Mouse (Mus musculus) cerebellum, postnatal 10 days (tissue): ENCODE data around the gene Brip1.

Experiments
- DNase-seq, 2 experiments: peaks; one replicate each; pipeline ENCODE4 v3.0.0; 2021; ENCODE audit warnings: mixed read lengths in 2 of 2

Gene Brip1

GRCm38 (mm10) chr11:86107276-86107675, 93.7 kb downstream of the Brip1 start:
- no peak for DNase-seq

DNA sequence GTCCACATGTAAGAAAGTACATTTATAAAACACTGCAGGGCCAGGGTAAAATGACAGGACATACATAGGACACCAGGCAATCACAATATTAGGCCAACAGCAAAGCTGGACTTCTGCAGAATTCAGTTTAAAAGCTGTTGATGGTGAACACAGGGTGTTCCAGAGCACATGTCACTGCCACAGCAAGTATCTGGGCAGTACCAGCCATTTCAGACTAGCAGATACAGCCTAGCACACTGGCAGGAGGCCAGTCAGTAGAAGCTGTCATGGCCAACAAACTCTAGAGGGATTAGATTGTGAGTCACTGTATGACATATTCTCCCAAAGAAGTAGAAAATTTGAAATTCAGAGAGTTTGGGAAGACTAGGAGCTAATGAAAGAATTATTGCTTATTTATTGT, 94.4 kb downstream of the Brip1 start:
- peak; percentile 23 to 35 for DNase-seq

GRCm38 (mm10) chr11:86101191-86101590, 99.8 kb downstream of the Brip1 start:
- DNase-seq: no peak

DNA sequence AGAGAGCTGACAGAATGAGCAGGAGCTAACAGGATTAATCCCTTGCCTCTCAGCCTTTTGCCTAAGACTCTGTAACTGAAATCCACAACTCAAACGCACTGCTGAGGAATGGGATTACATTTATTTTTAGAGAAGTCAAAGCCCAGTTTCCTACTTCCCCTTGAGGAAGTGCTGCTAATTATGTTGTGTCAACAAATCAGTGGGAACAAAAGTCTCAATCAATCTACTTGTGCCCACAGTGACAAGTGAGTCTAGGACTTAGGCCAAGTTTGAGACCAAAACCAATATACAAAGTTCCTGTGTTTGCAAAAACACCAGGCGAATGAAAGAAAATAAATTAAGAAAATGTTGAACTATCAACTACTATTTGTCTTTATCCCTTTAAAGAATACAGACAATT, 101.7 kb downstream of the Brip1 start:
- DNase-seq: no peak

GRCm38 (mm10) chr11:86088815-86089214, 112.2 kb downstream of the Brip1 start:
- DNase-seq: no peak

DNA sequence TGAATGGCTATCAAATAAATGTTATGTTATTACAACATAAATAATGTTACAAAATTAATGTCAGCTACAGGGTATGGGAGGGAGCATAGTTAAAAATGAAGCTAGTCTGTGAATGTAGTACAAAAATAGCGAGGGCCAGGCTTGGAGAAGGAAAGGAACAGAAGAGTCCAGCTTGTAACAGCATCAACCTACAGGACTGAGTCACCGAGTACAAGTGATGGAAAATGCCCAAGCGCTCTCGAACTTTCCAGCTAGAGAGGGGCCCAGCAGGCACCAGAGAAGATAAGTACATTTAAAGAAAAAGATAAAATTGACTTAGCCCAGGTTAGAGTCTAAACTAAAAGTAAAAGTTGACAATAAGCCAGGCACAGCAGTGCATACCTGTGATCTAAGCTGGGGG, 116.5 kb downstream of the Brip1 start:
- no peak for DNase-seq

GRCm38 (mm10) chr11:86078025-86078424, 123.0 kb downstream of the Brip1 start:
- no peak for DNase-seq

DNA sequence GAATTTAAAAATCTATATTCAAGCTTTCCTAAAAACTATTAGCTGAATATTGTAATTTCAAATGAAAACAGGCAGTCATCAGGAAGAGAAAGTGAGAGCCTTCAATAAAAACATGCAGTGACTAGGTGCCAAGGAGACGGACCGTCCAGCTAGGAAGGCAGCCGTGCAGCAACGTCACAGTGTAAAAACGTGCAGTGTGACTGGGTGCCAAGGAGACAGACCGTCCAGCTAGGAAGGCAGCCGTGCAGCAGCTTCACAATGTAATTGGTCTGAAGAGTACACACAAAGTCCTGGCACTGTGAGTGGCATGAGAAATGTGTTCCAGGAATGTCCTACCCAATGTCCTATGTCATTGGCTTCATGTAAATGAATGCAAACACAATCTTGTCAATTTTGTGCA, 124.0 kb downstream of the Brip1 start:
- peak; percentile 54 to 66 for DNase-seq

DNA sequence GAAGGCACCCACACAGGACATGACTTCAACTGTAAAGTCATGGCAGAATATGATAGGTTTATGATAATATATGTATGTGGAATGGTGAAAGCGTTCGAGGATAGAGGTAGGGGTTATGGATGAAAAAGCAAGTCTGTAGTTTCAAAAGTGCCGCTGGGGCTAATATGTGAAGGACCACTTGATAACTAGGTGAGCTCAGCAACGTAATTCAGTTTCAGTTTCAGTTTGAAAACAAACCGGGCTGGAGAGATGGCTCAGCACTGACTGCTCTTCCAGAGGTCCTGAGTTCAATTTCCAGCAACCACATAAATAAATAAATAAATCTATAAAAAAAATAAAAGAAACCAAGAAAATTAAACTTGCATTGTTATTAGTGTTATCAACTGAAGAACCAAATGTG, 124.6 kb downstream of the Brip1 start:
- DNase-seq: no peak

GRCm38 (mm10) chr11:86075371-86075770, 125.6 kb downstream of the Brip1 start:
- DNase-seq: peak in 1 of 2 experiments; percentile 10

- peak; percentile 3 to 7 for DNase-seq
These were observed 132.3 kb downstream of the Brip1 start for GRCm38 (mm10) chr11:86068651-86069050.

DNA sequence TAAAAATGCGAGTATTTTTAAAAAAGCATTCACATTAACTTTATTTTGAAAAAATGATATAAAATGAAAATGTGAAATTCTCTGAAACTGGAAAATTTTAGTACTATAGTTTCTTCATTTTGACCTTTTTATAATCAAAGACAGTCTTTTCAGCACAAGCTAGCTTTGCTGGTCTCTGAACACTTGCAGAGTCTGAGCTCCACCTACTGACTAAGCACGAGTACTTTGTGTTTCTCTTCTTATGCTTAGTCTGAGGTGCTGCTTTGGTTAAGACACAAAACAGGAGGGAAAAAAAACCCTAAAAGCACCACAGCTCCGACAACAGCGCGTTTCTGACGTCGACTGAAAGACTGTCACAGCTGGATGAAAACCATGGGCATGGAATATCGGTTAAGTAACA, 133.8 kb downstream of the Brip1 start:
- peak; percentile 12 to 18 for DNase-seq

- no peak for DNase-seq
These were observed 136.1 kb downstream of the Brip1 start for GRCm38 (mm10) chr11:86064881-86065280.

DNA sequence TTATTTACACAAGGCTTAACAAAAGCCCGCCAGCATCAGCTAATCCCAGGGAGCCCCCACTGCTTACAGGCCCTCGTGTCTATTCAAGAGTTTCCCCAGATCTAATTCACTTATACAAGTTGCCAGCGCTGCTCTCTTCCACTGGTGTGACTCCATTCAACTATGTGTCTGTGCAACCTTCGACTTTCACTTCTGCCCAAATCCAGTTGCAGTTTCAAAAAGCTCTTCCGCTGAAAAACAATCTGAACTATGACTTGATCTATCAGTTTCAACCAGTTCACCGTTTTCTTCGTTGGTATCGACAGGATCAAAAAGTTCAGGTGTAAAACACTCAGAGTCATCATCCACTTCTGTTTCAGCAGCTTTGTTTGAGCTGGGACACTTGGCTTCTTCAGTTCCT, 139.8 kb downstream of the Brip1 start:
- no peak for DNase-seq

DNA sequence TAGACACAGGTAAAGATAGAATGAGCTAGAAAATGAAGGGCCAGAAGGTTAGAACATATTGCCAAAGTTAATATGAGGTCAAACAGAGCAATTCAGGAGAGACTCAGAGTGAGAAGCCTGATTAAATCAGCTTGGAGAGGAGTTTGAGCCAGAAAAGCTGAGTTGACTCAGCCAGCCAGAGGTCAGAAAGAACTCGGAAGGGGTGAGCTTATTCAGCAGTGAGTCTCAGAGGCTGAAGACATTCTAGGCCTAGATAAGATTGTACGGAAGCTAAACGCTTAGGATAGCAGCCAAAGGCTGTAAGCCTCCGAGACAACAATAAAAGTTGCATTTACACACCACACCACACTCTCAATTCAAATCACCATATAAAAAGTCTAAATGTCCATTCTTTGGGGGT, 141.9 kb downstream of the Brip1 start:
- no peak for DNase-seq

GRCm38 (mm10) chr11:86055806-86056205, 145.2 kb downstream of the Brip1 start:
- DNase-seq: no peak

DNA sequence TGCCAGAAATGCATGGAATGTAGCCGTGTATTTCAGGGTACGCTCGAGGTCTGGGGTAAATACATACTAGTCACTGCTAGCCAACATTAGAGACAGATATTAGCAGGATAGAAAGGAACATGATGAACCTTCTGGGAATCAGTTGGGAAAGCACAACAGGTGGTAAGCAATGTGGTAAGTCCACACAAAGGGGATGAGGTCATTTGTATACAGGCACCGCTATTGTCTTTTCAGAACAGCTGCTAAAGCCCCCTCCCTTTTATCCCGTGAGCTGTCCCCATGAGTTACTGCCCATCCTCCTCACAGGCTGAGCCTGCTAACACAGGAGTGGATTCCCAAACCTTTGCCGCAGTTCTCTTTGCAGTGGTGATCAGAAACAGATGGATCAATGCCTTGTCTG, 149.6 kb downstream of the Brip1 start:
- no peak for DNase-seq

- DNase-seq: no peak
These were observed 150.3 kb downstream of the Brip1 start for GRCm38 (mm10) chr11:86050430-86051280.

DNA sequence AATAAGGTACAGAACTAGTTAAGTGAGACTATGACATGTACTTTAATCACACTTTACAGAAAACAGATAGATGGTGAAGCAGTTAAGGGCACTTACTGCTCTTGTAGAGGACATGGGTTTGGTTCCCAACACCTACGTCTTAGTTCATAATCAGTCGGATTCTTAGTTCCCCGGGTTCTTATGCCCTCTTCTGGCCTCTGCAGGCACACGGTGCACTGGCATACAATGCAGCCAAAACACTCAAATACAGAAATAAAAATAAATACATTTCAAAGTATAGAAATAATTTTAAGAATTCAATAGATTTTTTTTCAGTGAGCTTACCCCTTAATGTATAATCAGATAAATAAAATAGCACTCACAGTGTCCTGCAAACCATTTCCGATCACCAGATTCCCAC, 161.0 kb downstream of the Brip1 start:
- DNase-seq: no peak

- DNase-seq: no peak
These were observed 161.6 kb downstream of the Brip1 start for GRCm38 (mm10) chr11:86039355-86039754.

- DNase-seq: no peak
These were observed 162.3 kb downstream of the Brip1 start for GRCm38 (mm10) chr11:86038701-86039100.

- no peak for DNase-seq
These were observed 168.1 kb downstream of the Brip1 start for GRCm38 (mm10) chr11:86032910-86033309.

- DNase-seq: no peak
These were observed 173.0 kb downstream of the Brip1 start for GRCm38 (mm10) chr11:86028034-86028433.

DNA sequence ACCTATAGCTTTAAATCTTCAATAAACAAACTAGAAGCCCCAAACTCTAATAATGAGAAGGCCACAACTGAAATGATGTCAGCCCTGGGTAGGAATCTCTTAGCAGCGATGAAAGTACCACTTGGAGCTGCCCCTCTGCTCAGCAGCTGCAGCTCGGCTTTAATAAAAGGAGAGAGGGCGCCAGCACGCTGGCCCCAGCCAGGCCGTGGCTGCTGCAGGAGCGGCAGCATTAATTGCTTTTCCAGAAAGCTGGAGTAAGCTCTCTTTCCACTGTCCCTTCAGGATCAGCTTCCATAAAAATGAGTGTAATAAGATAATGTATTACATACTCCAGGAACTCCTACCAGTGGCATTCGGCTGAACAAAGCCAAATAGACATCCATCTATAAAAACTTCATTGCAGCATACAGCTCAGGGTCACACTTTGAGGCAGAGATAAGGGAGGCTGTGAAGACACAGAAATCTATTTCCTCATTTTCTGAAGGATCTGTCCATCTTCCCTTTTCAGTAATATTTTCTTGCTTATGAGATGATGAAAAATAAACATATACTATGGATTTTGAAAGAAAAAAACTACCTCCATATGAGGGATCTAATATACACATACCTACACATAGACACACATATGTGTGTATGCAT, 174.3 kb downstream of the Brip1 start:
- peak in 1 of 2 experiments; percentile 11 for DNase-seq
